Comparison of ENCODE assay signal across 22 mouse cellular contexts in genomic region chr2:149998373-149999108, GRCm38 (mm10).
DNase-seq lines count a peak whose midpoint lies in the region; ATAC-seq and TF ChIP-seq lines count a peak whose summit lies in the region.
"Had no signal": no experiment of that assay in that cellular context is flagged by ENCODE, and none has a peak within 500 bp of the region (broad histone marks: within the 10 kb centered on the region; RNA-seq: fewer than 3 reads in every experiment).

No protein-coding gene starts in this region.

- H3K4me3 ChIP-seq in embryonic facial prominence, embryonic 11.5 days (ENCODE audit: low read depth, low read length), result no peak overlapping the region
- no peak overlapping the region for H3K4me3 ChIP-seq in embryonic facial prominence, embryonic 10.5 days
- no peak overlapping the region for H3K4me3 ChIP-seq in kidney, embryonic 15.5 days (replicated peaks)
- H3K4me3 ChIP-seq in kidney, embryonic 14.5 days (ENCODE audit: low read length), result no peak overlapping the region
- H3K4me3 ChIP-seq in E14TG2a.4 (replicated peaks; ENCODE audit: low read length), result no peak overlapping the region
- no peak overlapping the region for H3K4me3 ChIP-seq in intestine, postnatal 0 days (ENCODE audit: low read depth, low read length)
- H3K4me3 ChIP-seq: embryonic facial prominence, embryonic 13.5 days; limb, embryonic 15.5 days; midbrain, embryonic 13.5 days had no signal

- no peak overlapping the region for H3K9ac ChIP-seq in embryonic facial prominence, embryonic 11.5 days (replicated peaks; ENCODE audit: low read length)
- no peak overlapping the region for H3K9ac ChIP-seq in kidney, embryonic 15.5 days
- H3K9ac ChIP-seq in kidney, embryonic 14.5 days (ENCODE audit: low read depth, low read length), result no peak overlapping the region
- no peak overlapping the region for H3K9ac ChIP-seq in intestine, postnatal 0 days (ENCODE audit: low read depth, low read length)
- H3K9ac ChIP-seq: embryonic facial prominence, embryonic 13.5 days; limb, embryonic 15.5 days; liver, postnatal 0 days; midbrain, embryonic 13.5 days had no signal

- no peak overlapping the region for H3K27ac ChIP-seq in embryonic facial prominence, embryonic 11.5 days (replicated peaks; ENCODE audit: low read depth, low read length)
- no peak overlapping the region for H3K27ac ChIP-seq in embryonic facial prominence, embryonic 10.5 days (replicated peaks)
- no peak overlapping the region for H3K27ac ChIP-seq in kidney, embryonic 15.5 days
- H3K27ac ChIP-seq in kidney, embryonic 14.5 days (ENCODE audit: low read depth, low read length), result no peak overlapping the region
- no peak overlapping the region for H3K27ac ChIP-seq in intestine, postnatal 0 days (ENCODE audit: low read depth, low read length)
- H3K27ac ChIP-seq: limb, embryonic 15.5 days; midbrain, embryonic 13.5 days had no signal

- H3K4me2 ChIP-seq in embryonic facial prominence, embryonic 11.5 days (ENCODE audit: low read depth, low read length), result no peak overlapping the region
- no peak overlapping the region for H3K4me2 ChIP-seq in kidney, embryonic 15.5 days
- H3K4me2 ChIP-seq in kidney, embryonic 14.5 days (replicated peaks; ENCODE audit: low read depth, low read length), result no peak overlapping the region
- no peak overlapping the region for H3K4me2 ChIP-seq in intestine, postnatal 0 days (replicated peaks; ENCODE audit: low read depth)
- H3K4me2 ChIP-seq: embryonic facial prominence, embryonic 13.5 days; limb, embryonic 15.5 days; midbrain, embryonic 13.5 days had no signal

- 77% methylated on average over 4 of the region's 4 CpGs for WGBS in embryonic facial prominence, embryonic 11.5 days
- 78% methylated on average over 4 of the region's 4 CpGs for WGBS in embryonic facial prominence, embryonic 10.5 days
- 78% methylated on average over 4 of the region's 4 CpGs for WGBS in kidney, embryonic 15.5 days
- WGBS in kidney, embryonic 14.5 days, result 87% methylated on average over 4 of the region's 4 CpGs
- 63% methylated on average over 4 of the region's 4 CpGs for WGBS in intestine, postnatal 0 days

- no peak for ATAC-seq in embryonic facial prominence, embryonic 11.5 days (replicated peaks; ENCODE audit: insufficient number of reproducible peaks, low FRiP score, low TSS enrichment, low read depth)
- ATAC-seq in kidney, embryonic 15.5 days (replicated peaks; ENCODE audit: low FRiP score), result 0 out of 2 replicates have a peak, but pooled peaks have one; percentile 14
- ATAC-seq in kidney, embryonic 14.5 days (ENCODE audit: low FRiP score, low TSS enrichment), result no peak
- no peak for ATAC-seq in intestine, postnatal 0 days
- ATAC-seq: inflammation-experienced regulatory T-cells, adult 6 months; liver, postnatal 0 days; midbrain, embryonic 13.5 days had no signal

- TF ChIP-seq CTCF in E14TG2a.4 (conservative IDR thresholded peaks at IDR 0.05; ENCODE audit: low read length), result 0 out of 2 replicates have a peak, but pooled peaks have one; percentile 12
- TF ChIP-seq CTCF in intestine, postnatal 0 days (IDR thresholded peaks at IDR 0.05; ENCODE audit: low read depth), result 0 out of 2 replicates have a peak, but pooled peaks have one; percentile 13

- DNase-seq in embryonic facial prominence, embryonic 11.5 days (ENCODE audit: low spot score), result peak; percentile 6
- no peak for DNase-seq in embryonic facial prominence, embryonic 10.5 days (ENCODE audit: low spot score)
- DNase-seq in right cerebral cortex, postnatal 25 days, result no peak
- DNase-seq in adrenal gland, postnatal 4 days (ENCODE audit: low spot score in 2 of 2), result no peak
- DNase-seq: adrenal gland, adult 8-10 months; B cell, adult 2 months; cerebellum, adult 9-11 months; gastrocnemius, postnatal 25 days; kidney, postnatal 36 days; layer of hippocampus, postnatal 36 days; liver, postnatal 0 days; lung, postnatal 4 days; right cerebral cortex, adult 18-20 months; thymus, postnatal 36 days had no signal

- H3K36me3 ChIP-seq in embryonic facial prominence, embryonic 11.5 days (replicated peaks; ENCODE audit: control insufficient read depth, insufficient read depth, low read depth, low read length), result no peaks in the 10 kb centered on the region
- H3K36me3 ChIP-seq in embryonic facial prominence, embryonic 10.5 days (replicated peaks), result no peaks in the 10 kb centered on the region
- H3K36me3 ChIP-seq in kidney, embryonic 15.5 days, result no peaks in the 10 kb centered on the region
- no peaks in the 10 kb centered on the region for H3K36me3 ChIP-seq in kidney, embryonic 14.5 days (ENCODE audit: control insufficient read depth, insufficient read depth, low read length)
- H3K36me3 ChIP-seq in E14TG2a.4 (ENCODE audit: insufficient read depth, low read length), result no peaks in the 10 kb centered on the region
- no peaks in the 10 kb centered on the region for H3K36me3 ChIP-seq in intestine, postnatal 0 days (ENCODE audit: control insufficient read depth, insufficient read depth)
- H3K36me3 ChIP-seq: embryonic facial prominence, embryonic 13.5 days; limb, embryonic 15.5 days; midbrain, embryonic 13.5 days had no signal

- H3K4me1 ChIP-seq in embryonic facial prominence, embryonic 11.5 days (ENCODE audit: control insufficient read depth, insufficient read depth, low read length), result no peaks in the 10 kb centered on the region
- H3K4me1 ChIP-seq in embryonic facial prominence, embryonic 10.5 days, result peaks cover 8% of the 10 kb centered on the region; the same call in 1 of the 2 replicates
- H3K4me1 ChIP-seq in kidney, embryonic 15.5 days, result 0 out of 2 replicates have a peak, but pooled peaks cover 5% of the 10 kb centered on the region
- no peaks in the 10 kb centered on the region for H3K4me1 ChIP-seq in kidney, embryonic 14.5 days (ENCODE audit: control insufficient read depth, insufficient read depth, low read length)
- H3K4me1 ChIP-seq in E14TG2a.4 (replicated peaks; ENCODE audit: low read depth, low read length), result peaks cover 4% of the 10 kb centered on the region; the same call in 1 of the 2 replicates
- no peaks in the 10 kb centered on the region for H3K4me1 ChIP-seq in intestine, postnatal 0 days (replicated peaks; ENCODE audit: control insufficient read depth, insufficient read depth, low read length)

- H3K9me3 ChIP-seq in embryonic facial prominence, embryonic 11.5 days (replicated peaks; ENCODE audit: control insufficient read depth, low read length), result no peaks in the 10 kb centered on the region
- no peaks in the 10 kb centered on the region for H3K9me3 ChIP-seq in embryonic facial prominence, embryonic 10.5 days
- no peaks in the 10 kb centered on the region for H3K9me3 ChIP-seq in kidney, embryonic 15.5 days (replicated peaks)
- no peaks in the 10 kb centered on the region for H3K9me3 ChIP-seq in kidney, embryonic 14.5 days (ENCODE audit: control insufficient read depth, low read length)
- H3K9me3 ChIP-seq in E14TG2a.4 (ENCODE audit: low read length), result peaks cover 3% of the 10 kb centered on the region; the same call in 1 of the 2 replicates
- H3K9me3 ChIP-seq in intestine, postnatal 0 days (ENCODE audit: control insufficient read depth), result no peaks in the 10 kb centered on the region
- H3K9me3 ChIP-seq: embryonic facial prominence, embryonic 13.5 days; limb, embryonic 15.5 days; midbrain, embryonic 13.5 days had no signal

- no peaks in the 10 kb centered on the region for H3K27me3 ChIP-seq in embryonic facial prominence, embryonic 11.5 days (ENCODE audit: control insufficient read depth, insufficient read depth, low read length)
- no peaks in the 10 kb centered on the region for H3K27me3 ChIP-seq in embryonic facial prominence, embryonic 10.5 days (replicated peaks; ENCODE audit: low read depth, poor library complexity, severe bottlenecking)
- H3K27me3 ChIP-seq in kidney, embryonic 15.5 days, result no peaks in the 10 kb centered on the region
- H3K27me3 ChIP-seq in kidney, embryonic 14.5 days (ENCODE audit: control insufficient read depth, insufficient read depth, low read length), result no peaks in the 10 kb centered on the region
- H3K27me3 ChIP-seq in E14TG2a.4 (ENCODE audit: insufficient read depth, low read length), result no peaks in the 10 kb centered on the region
- no peaks in the 10 kb centered on the region for H3K27me3 ChIP-seq in intestine, postnatal 0 days (replicated peaks; ENCODE audit: control insufficient read depth, insufficient read depth, low read length)
- H3K27me3 ChIP-seq: embryonic facial prominence, embryonic 13.5 days; limb, embryonic 15.5 days; midbrain, embryonic 13.5 days had no signal
